Mouse (Mus musculus): ENCODE results near the gene Zfyve21.

Zfyve21 gene

DNA sequence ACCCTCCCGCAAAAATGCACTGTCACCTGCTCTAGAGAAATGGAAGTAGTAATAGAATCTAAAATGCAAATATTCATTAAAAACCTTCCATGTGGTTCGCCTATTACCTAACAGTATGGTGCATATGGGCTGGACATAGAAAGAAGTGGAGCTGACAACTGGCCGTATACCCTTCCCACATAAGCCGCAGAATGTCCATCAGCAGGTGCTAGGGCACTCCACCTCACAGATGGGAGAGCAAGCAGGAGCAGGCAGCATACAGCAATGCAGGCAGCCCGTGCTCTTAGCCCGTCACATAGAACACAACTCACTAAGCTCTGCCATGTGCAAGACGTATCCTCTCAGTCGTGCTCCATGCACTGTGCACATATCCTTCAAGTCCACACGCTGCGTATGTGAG lies 32.8 kb downstream of the Zfyve21 start:
- no peak for DNase-seq

DNA sequence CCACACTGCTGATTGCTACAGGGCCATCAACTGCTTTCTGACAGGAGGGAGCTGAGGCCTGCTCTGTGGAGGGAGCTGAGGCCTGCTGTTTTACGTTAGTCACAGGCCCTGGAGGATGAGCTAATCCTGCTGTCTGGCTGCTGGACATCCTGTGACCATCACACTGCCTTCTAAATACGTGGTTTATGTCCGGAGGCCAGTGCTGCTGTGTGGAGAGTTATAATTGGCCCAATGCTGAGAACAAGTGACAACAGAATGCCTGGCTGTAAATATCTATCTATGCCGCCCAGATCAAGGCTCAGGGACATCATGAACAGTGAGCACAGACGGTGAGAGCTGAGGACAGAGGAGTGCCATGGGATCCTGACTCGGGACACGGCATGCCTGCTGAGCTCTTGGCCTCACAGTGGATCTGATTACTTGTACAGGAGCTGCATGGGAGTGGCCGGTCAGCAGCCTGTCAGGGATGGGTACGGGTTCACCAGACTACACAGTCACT lies 34.4 kb downstream of the Zfyve21 start:
- DNase-seq = no peak

DNA sequence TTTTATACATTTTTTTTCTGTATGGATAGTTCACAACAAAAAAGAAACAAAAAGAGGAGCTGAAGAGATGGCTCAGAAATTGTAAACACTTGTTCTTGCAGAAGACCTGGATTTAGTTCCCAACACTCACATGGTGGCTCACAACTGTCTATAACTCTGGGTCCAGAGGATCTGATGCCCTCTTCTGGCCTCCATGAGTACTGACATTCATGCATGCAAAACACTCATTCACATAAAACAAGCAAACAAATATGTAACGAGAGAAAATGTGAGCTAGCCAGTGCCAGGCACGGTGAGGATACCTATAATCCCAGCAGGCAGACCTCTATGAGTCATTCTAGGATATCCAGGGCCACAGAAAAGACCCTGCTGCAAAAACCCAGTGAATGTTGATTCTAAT lies 37.3 kb downstream of the Zfyve21 start:
- DNase-seq = no peak

DNA sequence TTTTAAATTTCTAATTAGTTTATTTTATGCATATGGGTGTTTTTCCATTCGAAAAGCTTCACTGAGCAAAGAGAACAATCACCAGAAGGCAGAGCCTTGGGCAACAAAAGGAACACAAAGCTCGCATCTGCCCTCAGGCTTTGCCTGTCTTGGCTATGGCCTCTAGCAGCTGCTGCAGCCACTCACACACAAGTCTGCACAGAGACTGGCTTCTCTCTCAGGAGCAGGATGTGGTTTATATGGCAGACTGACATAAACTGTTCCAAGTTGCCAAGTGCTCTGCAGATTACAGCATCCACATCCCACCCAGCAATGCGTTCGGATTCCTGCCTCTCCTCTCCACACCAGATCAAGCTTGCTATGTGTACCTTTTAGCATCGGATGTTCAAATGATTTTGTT lies 37.8 kb downstream of the Zfyve21 start:
- no peak for DNase-seq

DNA sequence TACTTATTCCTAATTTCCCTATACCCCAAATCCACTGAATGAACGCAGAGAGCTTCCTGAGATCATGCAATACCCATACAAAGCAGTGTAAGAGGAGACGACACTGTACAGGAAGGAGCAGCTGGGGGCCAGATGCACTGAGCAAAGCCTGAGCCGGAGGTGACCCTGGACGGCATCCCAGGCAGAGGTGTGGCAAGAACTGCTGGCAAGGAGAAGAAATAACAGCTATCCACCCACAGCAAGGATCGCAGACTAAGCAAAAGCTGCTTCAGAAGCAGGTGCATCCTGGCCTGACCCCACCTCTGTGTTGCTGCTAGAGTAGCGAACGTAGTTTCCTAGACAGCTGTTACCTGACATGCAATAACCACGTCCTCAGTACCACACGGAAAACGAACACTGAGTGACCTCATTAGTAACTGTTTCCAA lies 39.1 kb downstream of the Zfyve21 start:
- DNase-seq = no peak

DNA sequence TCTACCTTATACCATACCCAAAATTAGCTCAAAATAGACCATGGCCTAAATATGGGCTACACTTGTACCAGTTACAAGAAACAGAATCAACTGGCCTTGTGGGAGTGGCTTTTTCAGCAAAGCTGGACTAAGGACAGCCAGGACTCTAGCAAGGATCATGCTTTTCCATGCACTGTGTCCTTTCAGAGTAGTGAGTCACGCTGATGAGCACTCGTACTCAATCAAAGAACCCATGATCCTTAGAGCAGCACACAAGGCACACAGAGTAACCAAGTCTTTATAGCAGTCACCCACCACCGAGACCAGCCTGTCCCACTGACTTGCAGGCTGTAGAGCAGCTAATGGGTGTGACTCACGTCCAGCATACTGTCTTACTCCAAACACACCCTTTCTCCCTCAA lies 39.6 kb downstream of the Zfyve21 start:
- DNase-seq = no peak

DNA sequence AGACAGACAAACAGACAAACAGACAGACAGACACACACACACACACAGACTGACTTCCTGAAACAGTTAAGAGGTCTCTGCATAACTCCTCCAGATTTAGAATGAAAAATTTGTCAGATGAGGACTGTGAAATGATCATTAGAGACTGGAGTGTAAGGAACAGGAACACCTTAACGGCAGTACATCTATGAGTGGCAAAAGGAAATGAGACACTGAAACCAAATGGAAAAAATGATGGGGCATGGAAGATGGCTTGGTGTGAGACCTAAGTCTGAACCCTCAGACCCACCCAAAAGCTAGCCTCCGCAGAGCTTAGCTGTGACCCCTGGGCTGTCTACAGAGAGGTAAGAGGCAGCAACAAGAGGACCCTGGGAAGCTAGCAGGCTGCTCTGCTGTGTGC lies 41.5 kb downstream of the Zfyve21 start:
- DNase-seq = no peak

DNA sequence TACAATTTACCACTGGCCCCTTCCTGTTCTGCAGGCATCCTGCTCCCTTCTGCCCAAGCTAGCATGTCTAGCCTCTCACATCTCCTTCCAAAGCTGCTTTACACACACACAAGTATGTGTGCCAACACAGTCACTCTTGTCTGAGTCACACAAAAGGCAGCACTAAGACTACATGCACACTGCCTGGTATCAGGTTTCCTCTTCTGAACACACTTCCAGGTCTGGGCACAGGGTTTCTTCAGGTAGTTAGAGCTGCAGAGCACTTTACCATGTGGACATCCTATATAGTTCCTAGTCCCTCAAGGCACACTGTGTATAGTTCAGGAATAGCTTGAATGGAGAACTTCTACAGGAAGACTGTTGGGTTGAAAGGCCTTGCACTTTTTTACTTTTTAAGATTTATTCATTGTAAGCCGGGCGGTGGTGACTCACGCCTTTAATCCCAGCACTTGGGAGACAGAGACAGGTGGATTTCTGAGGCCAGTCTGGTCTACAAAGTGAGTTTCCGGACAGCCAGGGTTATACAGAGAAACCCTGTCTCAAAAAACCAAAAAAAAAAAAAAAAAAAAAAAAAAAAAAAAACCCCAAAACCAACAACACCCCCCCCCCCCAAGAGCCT lies 50.3 kb downstream of the Zfyve21 start:
- no peak for DNase-seq

DNA sequence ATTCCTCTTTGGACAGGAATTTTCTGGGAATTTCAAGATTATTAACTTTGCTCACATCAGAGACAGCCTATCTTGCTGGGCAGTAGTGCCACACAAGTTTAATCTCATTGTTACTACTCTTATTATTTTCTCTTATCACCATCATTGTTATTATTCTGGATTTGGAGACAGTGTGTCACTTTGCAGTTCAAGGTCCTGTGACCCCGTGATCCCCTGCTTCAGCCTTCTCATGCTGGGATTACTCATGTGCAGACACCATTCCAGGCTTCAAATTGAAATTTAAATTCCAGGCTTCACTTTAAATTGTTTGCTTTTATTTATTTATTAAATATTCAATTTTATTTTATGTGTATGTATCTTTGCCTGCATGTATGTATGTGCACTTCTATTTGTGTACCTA lies 55.8 kb downstream of the Zfyve21 start:
- DNase-seq = no peak

DNA sequence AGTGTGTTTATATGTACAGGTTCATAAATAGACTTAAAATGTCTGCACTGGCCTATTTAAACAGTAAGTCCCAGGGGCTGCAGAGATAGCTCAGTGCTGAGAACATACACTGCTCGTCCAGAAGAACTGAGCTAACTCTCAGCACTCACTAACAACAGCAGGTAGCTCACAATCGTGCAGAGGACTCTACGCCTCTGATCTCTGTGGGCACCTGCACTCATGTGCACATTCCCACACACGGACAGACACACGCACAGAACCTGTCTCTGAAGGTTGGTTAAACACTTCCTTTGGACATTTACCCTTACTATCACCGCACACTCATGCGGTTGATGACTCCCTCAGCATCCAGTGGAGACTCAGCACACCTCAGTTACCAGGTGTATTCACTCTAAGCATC lies 56.8 kb downstream of the Zfyve21 start:
- DNase-seq = no peak

DNA sequence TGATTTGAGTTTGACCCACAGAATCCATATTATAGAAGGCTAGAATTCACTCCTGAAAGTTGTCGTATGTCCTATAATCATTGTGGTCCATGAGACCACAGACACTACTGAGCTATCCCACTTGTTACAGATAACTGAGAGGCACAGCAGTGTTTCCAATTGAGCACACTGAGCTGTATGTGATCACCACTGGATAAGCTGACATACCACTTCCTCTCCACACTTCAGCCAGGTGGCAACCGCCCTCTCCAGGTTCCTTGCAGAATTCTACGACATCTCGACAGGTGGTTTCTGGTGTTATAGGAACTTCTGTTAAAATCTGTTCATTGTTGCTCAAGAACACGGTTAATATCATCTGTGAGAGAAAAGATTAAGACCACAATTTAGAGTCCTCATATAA lies 58.1 kb downstream of the Zfyve21 start:
- DNase-seq = no peak

DNA sequence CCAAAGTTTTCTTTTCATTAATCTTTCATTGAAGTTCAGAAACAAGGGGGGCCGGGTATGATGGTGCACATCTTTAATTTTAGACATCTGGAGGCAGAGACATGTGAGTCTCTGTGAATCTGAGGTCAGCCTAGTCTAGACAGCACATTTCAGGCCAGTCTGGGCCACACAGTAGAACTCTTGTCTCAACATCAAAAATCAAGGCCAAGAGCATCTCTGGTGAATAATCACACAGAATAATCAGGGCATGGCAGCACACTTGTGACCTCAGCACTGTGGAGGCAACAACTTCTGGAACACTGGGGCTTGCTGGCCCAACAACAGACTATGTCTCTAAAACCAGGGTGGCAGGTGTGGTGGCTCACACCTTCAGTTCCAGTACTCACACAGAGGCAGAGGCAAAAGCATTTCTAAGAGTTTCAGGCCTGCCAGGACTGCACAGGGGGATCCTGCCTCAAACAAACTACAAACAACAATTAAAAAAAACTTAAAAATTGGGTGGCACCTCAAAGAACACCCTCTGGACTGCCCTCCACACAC lies 60.7 kb downstream of the Zfyve21 start:
- no peak for DNase-seq

DNA sequence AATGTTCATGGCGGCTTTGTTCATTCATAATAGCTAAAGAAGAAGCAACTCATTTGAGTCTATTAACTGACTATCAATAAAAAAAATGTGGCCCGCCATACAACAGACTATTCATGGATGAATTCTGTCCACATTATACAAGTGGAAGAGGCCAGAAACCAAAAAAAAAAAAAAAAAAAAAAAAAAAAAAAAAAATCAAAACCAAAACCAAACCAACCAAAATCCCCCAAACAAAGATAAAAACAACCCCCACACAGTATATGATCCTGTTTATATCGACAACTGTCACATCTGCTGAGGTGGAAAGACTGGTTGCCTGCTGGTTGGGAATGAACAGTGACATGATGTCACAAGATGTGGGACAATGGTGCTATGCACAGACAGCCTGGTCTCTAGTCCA lies 61.5 kb downstream of the Zfyve21 start:
- DNase-seq = no peak

DNA sequence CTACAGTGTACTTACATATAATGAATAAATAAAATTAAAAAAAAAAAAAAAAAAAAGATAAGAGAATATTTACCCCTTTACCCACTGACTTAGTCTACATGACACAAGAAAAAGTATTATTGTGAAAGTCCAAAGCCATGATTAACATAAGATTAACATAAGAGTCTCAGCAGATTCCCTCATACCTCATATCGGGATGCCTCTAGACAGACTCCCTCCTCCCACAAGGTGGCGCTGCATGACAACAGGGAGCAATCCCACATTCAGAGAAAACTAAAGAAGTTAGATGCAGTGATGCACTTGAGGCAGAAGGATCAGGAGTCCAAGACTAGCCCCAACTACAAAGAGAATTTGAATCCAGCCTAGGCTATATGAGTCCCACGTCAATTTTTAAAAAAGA lies 64.2 kb downstream of the Zfyve21 start:
- DNase-seq = peak; percentile 90
